Mouse (Mus musculus) adipocyte (in vitro differentiated cells): ENCODE results near the gene Sgms2.

Experiments
- DNase-seq: peaks from one replicate; pipeline ENCODE4 v3.0.0-alpha.2; 2016; ENCODE audit warnings: low spot score

Gene Sgms2

GRCm38 (mm10) chr3:131306255-131306654 lies 185.0 kb downstream of the Sgms2 start:
- DNase-seq = no peak

- no peak for DNase-seq
These were observed 187.9 kb downstream of the Sgms2 start for GRCm38 (mm10) chr3:131303320-131303714.

GRCm38 (mm10) chr3:131302452-131303319 lies 188.5 kb downstream of the Sgms2 start, which contains the start of gene Cyp2u1:
Cyp2u1 (minus strand) TSS chr3:131303227.
- DNase-seq = peak; percentile 86

- DNase-seq = peak; percentile 70
These were observed 191.3 kb downstream of the Sgms2 start for GRCm38 (mm10) chr3:131299908-131300307.

GRCm38 (mm10) chr3:131299078-131299477 lies 192.1 kb downstream of the Sgms2 start:
- no peak for DNase-seq

- no peak for DNase-seq
These were observed 194.3 kb downstream of the Sgms2 start for GRCm38 (mm10) chr3:131296893-131297292.

GRCm38 (mm10) chr3:131295513-131296200 lies 195.6 kb downstream of the Sgms2 start:
- DNase-seq = no peak

GRCm38 (mm10) chr3:131294503-131294902 lies 196.7 kb downstream of the Sgms2 start:
- DNase-seq = no peak

- no peak for DNase-seq
These were observed 198.3 kb downstream of the Sgms2 start for GRCm38 (mm10) chr3:131292959-131293358.

GRCm38 (mm10) chr3:131292349-131292748 lies 198.9 kb downstream of the Sgms2 start:
- no peak for DNase-seq

- DNase-seq = no peak
These were observed 199.3 kb downstream of the Sgms2 start for GRCm38 (mm10) chr3:131291890-131292289.

- DNase-seq = peak; percentile 56
These were observed 217.1 kb downstream of the Sgms2 start for GRCm38 (mm10) chr3:131274151-131274550.

- DNase-seq = peak; percentile 48
These were observed 218.7 kb downstream of the Sgms2 start for GRCm38 (mm10) chr3:131272374-131273100.

GRCm38 (mm10) chr3:131271559-131272373 lies 219.4 kb downstream of the Sgms2 start, which contains the start of gene Hadh:
Hadh (minus strand) TSS chr3:131272101.
- DNase-seq = peak; percentile 90

- DNase-seq = peak; percentile 85
These were observed 220.1 kb downstream of the Sgms2 start for GRCm38 (mm10) chr3:131271157-131271556.

GRCm38 (mm10) chr3:131270381-131270780 lies 220.8 kb downstream of the Sgms2 start:
- DNase-seq = no peak
